Mouse (Mus musculus): ENCODE measurements at regions not wholly inside any gene's neighbourhood (a gene's known extent, or its start where the extent isn't known, plus 50 kb on each side); places are given as distances from the start of the nearest gene placed in this dataset.

- no peak for TF ChIP-seq CTCF (conservative IDR thresholded peaks at IDR 0.05; ENCODE audit: low read length)
- no peak for TF ChIP-seq NANOG (IDR thresholded peaks at IDR 0.05; ENCODE audit: borderline replicate concordance, low read length)
- no peak for TF ChIP-seq POU5F1 (IDR thresholded peaks at IDR 0.05; ENCODE audit: borderline replicate concordance, low read length)
Measured at GRCm38 (mm10) chr7:124573666-124574065, 591.0 kb downstream of the Hs3st4 start.
